Mouse (Mus musculus): Measurements from ENCODE around the gene Hoxd9. TPM values are rescaled to one million over a fixed set of nuclear protein-coding genes. Genes with fewer than 3 reads are reported as not detected.

Hoxd9 gene
- polyA plus RNA-seq, 1 experiment from 2014 or later = not detected

- H3K4me3 ChIP-seq (replicated peaks; ENCODE audit: low read depth, low read length) = peak overlapping the region; percentile 22
- peak overlapping the region; percentile 37; the same call in 1 of the 2 replicates for H3K9ac ChIP-seq (replicated peaks; ENCODE audit: low read length)
- H3K9me3 ChIP-seq (ENCODE audit: control insufficient read depth, low read length) = no peaks in the 10 kb centered on the region
- no peak for ATAC-seq (ENCODE audit: low FRiP score, low TSS enrichment)
- H3K36me3 ChIP-seq (ENCODE audit: control insufficient read depth, insufficient read depth, low read length) = no peaks in the 10 kb centered on the region
- WGBS = 3% methylated on average over 62 of the region's 62 CpGs
- H3K27me3 ChIP-seq (ENCODE audit: control insufficient read depth, insufficient read depth, low read length) = peaks cover 85% of the 10 kb centered on the region
- H3K4me1 ChIP-seq (ENCODE audit: control insufficient read depth, insufficient read depth, low read length) = peaks cover 3% of the 10 kb centered on the region; the same call in 1 of the 2 replicates
- peak; percentile 54 for DNase-seq
- H3K27ac ChIP-seq (replicated peaks; ENCODE audit: low read depth, low read length) = peak overlapping the region; percentile 67
- peak overlapping the region; percentile 3; the same call in 1 of the 2 replicates for H3K4me2 ChIP-seq (ENCODE audit: low read length)
Measured at GRCm38 (mm10) chr2:74657251-74658023, 40.1 kb upstream of the Hoxd9 start.

GRCm38 (mm10) chr2:74658024-74658666, 39.4 kb upstream of the Hoxd9 start:
- Histone ChIP-seq H3K4me1 (ENCODE audit: control insufficient read depth, insufficient read depth, low read length) (peaks cover 3% of the 10 kb centered on the region; the same call in 1 of the 2 replicates), H3K27ac (replicated peaks; ENCODE audit: low read depth, low read length) (peak overlapping the region; percentile 67)

GRCm38 (mm10) chr2:74658667-74659371, 38.7 kb upstream of the Hoxd9 start:
- peak overlapping the region; percentile 12; the same call in 1 of the 2 replicates for H3K4me2 ChIP-seq (ENCODE audit: low read length)
- H3K27ac ChIP-seq (replicated peaks; ENCODE audit: low read depth, low read length) = peak overlapping the region; percentile 67
- peaks cover 3% of the 10 kb centered on the region; the same call in 1 of the 2 replicates for H3K4me1 ChIP-seq (ENCODE audit: control insufficient read depth, insufficient read depth, low read length)
- DNase-seq (peak; percentile 62), ATAC-seq (ENCODE audit: low FRiP score, low TSS enrichment) (no peak)
- H3K4me3 ChIP-seq (replicated peaks; ENCODE audit: low read depth, low read length) = peak overlapping the region; percentile 22
- H3K9me3 ChIP-seq (ENCODE audit: control insufficient read depth, low read length) = no peaks in the 10 kb centered on the region
- peak overlapping the region; percentile 37; the same call in 1 of the 2 replicates for H3K9ac ChIP-seq (replicated peaks; ENCODE audit: low read length)
- WGBS = under 1% methylated on average over 47 of the region's 47 CpGs
- peaks cover 94% of the 10 kb centered on the region for H3K27me3 ChIP-seq (ENCODE audit: control insufficient read depth, insufficient read depth, low read length)
- H3K36me3 ChIP-seq (ENCODE audit: control insufficient read depth, insufficient read depth, low read length) = no peaks in the 10 kb centered on the region

More at GRCm38 (mm10) chr2:74658024-74658666, 39.4 kb upstream of the Hoxd9 start:
- no peaks in the 10 kb centered on the region for H3K36me3 ChIP-seq (ENCODE audit: control insufficient read depth, insufficient read depth, low read length)
- peak overlapping the region; percentile 37; the same call in 1 of the 2 replicates for H3K9ac ChIP-seq (replicated peaks; ENCODE audit: low read length)
- peak overlapping the region; percentile 22 for H3K4me3 ChIP-seq (replicated peaks; ENCODE audit: low read depth, low read length)
- DNase-seq (peak; percentile 51), ATAC-seq (ENCODE audit: low FRiP score, low TSS enrichment) (no peak)
- 3% methylated on average over 15 of the region's 15 CpGs for WGBS
- H3K9me3 ChIP-seq (ENCODE audit: control insufficient read depth, low read length) = no peaks in the 10 kb centered on the region
- H3K27me3 ChIP-seq (ENCODE audit: control insufficient read depth, insufficient read depth, low read length) = peaks cover 89% of the 10 kb centered on the region
- H3K4me2 ChIP-seq (ENCODE audit: low read length) = no peak overlapping the region

GRCm38 (mm10) chr2:74659507-74660005, 38.0 kb upstream of the Hoxd9 start, which contains the start of gene Evx2:
Evx2 (minus strand) TSS chr2:74659557.
- DNase-seq (peak; percentile 38), ATAC-seq (ENCODE audit: low FRiP score, low TSS enrichment) (no peak)
- peak within 1 kb of the TSS; percentile 37; the same call in 1 of the 2 replicates for H3K9ac ChIP-seq (replicated peaks; ENCODE audit: low read length)
- peaks cover 3% of the 10 kb centered on the region; the same call in 1 of the 2 replicates for H3K4me1 ChIP-seq (ENCODE audit: control insufficient read depth, insufficient read depth, low read length)
- H3K27me3 ChIP-seq (ENCODE audit: control insufficient read depth, insufficient read depth, low read length) = peaks cover 94% of the 10 kb centered on the region
- no peaks in the 10 kb centered on the region for H3K36me3 ChIP-seq (ENCODE audit: control insufficient read depth, insufficient read depth, low read length)
- H3K9me3 ChIP-seq (ENCODE audit: control insufficient read depth, low read length) = no peaks in the 10 kb centered on the region
- peak within 1 kb of the TSS; percentile 12; the same call in 1 of the 2 replicates for H3K4me2 ChIP-seq (ENCODE audit: low read length)
- WGBS = 1% methylated on average over 28 of the region's 28 CpGs
- H3K27ac ChIP-seq (replicated peaks; ENCODE audit: low read depth, low read length) = peak within 1 kb of the TSS; percentile 67
- H3K4me3 ChIP-seq (replicated peaks; ENCODE audit: low read depth, low read length) = peak within 1 kb of the TSS; percentile 22

- no peak overlapping the region for H3K4me2 ChIP-seq (ENCODE audit: low read length)
- 4% methylated on average over 30 of the region's 30 CpGs for WGBS
Measured at GRCm38 (mm10) chr2:74660421-74661375, 36.8 kb upstream of the Hoxd9 start.

GRCm38 (mm10) chr2:74661685-74662084, 35.8 kb upstream of the Hoxd9 start:
- Histone ChIP-seq H3K27ac (replicated peaks; ENCODE audit: low read depth, low read length) (no peak overlapping the region), H3K4me2 (ENCODE audit: low read length) (peak overlapping the region; percentile 39), H3K27me3 (ENCODE audit: control insufficient read depth, insufficient read depth, low read length) (peaks cover 93% of the 10 kb centered on the region), H3K4me1 (ENCODE audit: control insufficient read depth, insufficient read depth, low read length) (no peaks in the 10 kb centered on the region; the same call in 1 of the 2 replicates), H3K36me3 (ENCODE audit: control insufficient read depth, insufficient read depth, low read length) (no peaks in the 10 kb centered on the region), H3K9ac (replicated peaks; ENCODE audit: low read length) (no peak overlapping the region), H3K4me3 (replicated peaks; ENCODE audit: low read depth, low read length) (0 out of 2 replicates have a peak overlapping the region, but pooled peaks have one; percentile 12), H3K9me3 (ENCODE audit: control insufficient read depth, low read length) (no peaks in the 10 kb centered on the region)
- ATAC-seq (ENCODE audit: low FRiP score, low TSS enrichment) (no peak), DNase-seq (peak; percentile 93)
- under 1% methylated on average over 14 of the region's 14 CpGs for WGBS

More at GRCm38 (mm10) chr2:74660421-74661375, 36.8 kb upstream of the Hoxd9 start:
- Histone ChIP-seq H3K36me3 (ENCODE audit: control insufficient read depth, insufficient read depth, low read length) (no peaks in the 10 kb centered on the region), H3K4me1 (ENCODE audit: control insufficient read depth, insufficient read depth, low read length) (peaks cover 2% of the 10 kb centered on the region; the same call in 1 of the 2 replicates), H3K27me3 (ENCODE audit: control insufficient read depth, insufficient read depth, low read length) (peaks cover 93% of the 10 kb centered on the region), H3K4me3 (replicated peaks; ENCODE audit: low read depth, low read length) (0 out of 2 replicates have a peak overlapping the region, but pooled peaks have one; percentile 7), H3K9ac (replicated peaks; ENCODE audit: low read length) (no peak overlapping the region), H3K9me3 (ENCODE audit: control insufficient read depth, low read length) (no peaks in the 10 kb centered on the region), H3K27ac (replicated peaks; ENCODE audit: low read depth, low read length) (0 out of 2 replicates have a peak overlapping the region, but pooled peaks have one; percentile 41)
- ATAC-seq (ENCODE audit: low FRiP score, low TSS enrichment) = no peak
- peak; percentile 33 for DNase-seq

- ATAC-seq (ENCODE audit: low FRiP score, low TSS enrichment) (no peak), DNase-seq (peak; percentile 87)
- no peaks in the 10 kb centered on the region for H3K9me3 ChIP-seq (ENCODE audit: control insufficient read depth, low read length)
- H3K27me3 ChIP-seq (ENCODE audit: control insufficient read depth, insufficient read depth, low read length) = peaks cover 98% of the 10 kb centered on the region
- no peaks in the 10 kb centered on the region for H3K36me3 ChIP-seq (ENCODE audit: control insufficient read depth, insufficient read depth, low read length)
- no peak overlapping the region for H3K27ac ChIP-seq (replicated peaks; ENCODE audit: low read depth, low read length)
- no peak overlapping the region for H3K4me3 ChIP-seq (replicated peaks; ENCODE audit: low read depth, low read length)
- 4% methylated on average over 18 of the region's 18 CpGs for WGBS
- no peaks in the 10 kb centered on the region; the same call in 1 of the 2 replicates for H3K4me1 ChIP-seq (ENCODE audit: control insufficient read depth, insufficient read depth, low read length)
- no peak overlapping the region for H3K4me2 ChIP-seq (ENCODE audit: low read length)
- H3K9ac ChIP-seq (replicated peaks; ENCODE audit: low read length) = no peak overlapping the region
Measured at GRCm38 (mm10) chr2:74663291-74663925, 34.1 kb upstream of the Hoxd9 start.

All from midbrain, embryonic 14.5 days (tissue).